Mouse (Mus musculus): Measurements from ENCODE around the gene Stat4. TPM values are rescaled to one million over a fixed set of nuclear protein-coding genes. Genes with fewer than 3 reads are reported as not detected.

The Stat4 gene
- polyA plus RNA-seq, 1 experiment from 2014 or later, result 2.3 TPM

- no peaks in the 10 kb centered on the region for H3K9me3 ChIP-seq (ENCODE audit: control insufficient read depth, low read length)
- WGBS, result 49% methylated on average over 8 of the region's 8 CpGs
- H3K27me3 ChIP-seq (ENCODE audit: control insufficient read depth, insufficient read depth, low read depth, low read length), result no peaks in the 10 kb centered on the region
- no peak for ATAC-seq (ENCODE audit: low read depth)
- no peak overlapping the region; the same call in 1 of the 2 replicates for H3K27ac ChIP-seq (ENCODE audit: low read length)
- no peaks in the 10 kb centered on the region for H3K36me3 ChIP-seq (ENCODE audit: control insufficient read depth, insufficient read depth, low read length)
- H3K4me1 ChIP-seq (replicated peaks; ENCODE audit: control insufficient read depth, insufficient read depth, low read length), result peaks cover 20% of the 10 kb centered on the region
- H3K4me3 ChIP-seq (ENCODE audit: low read length), result no peak overlapping the region
- H3K9ac ChIP-seq (ENCODE audit: low read length), result no peak overlapping the region
- H3K4me2 ChIP-seq (ENCODE audit: low read depth, low read length), result no peak overlapping the region
These were observed 5.1 kb downstream of the Stat4 start for GRCm38 (mm10) chr1:51991983-51992609.

- WGBS, result 22% methylated on average over 3 of the region's 3 CpGs
- H3K9ac ChIP-seq (ENCODE audit: low read length), result no peak overlapping the region
- H3K27me3 ChIP-seq (ENCODE audit: control insufficient read depth, insufficient read depth, low read depth, low read length), result no peaks in the 10 kb centered on the region
- peaks cover 24% of the 10 kb centered on the region for H3K4me1 ChIP-seq (replicated peaks; ENCODE audit: control insufficient read depth, insufficient read depth, low read length)
- H3K4me2 ChIP-seq (ENCODE audit: low read depth, low read length), result no peak overlapping the region
- no peaks in the 10 kb centered on the region for H3K9me3 ChIP-seq (ENCODE audit: control insufficient read depth, low read length)
- H3K27ac ChIP-seq (ENCODE audit: low read length), result peak overlapping the region; percentile 91
- no peaks in the 10 kb centered on the region for H3K36me3 ChIP-seq (ENCODE audit: control insufficient read depth, insufficient read depth, low read length)
- ATAC-seq (ENCODE audit: low read depth), result 0 out of 2 replicates have a peak, but pooled peaks have one; percentile 26
- no peak overlapping the region for H3K4me3 ChIP-seq (ENCODE audit: low read length)
These were observed 9.1 kb downstream of the Stat4 start for GRCm38 (mm10) chr1:51996056-51996455.

GRCm38 (mm10) chr1:51996751-51997659 lies 10.1 kb downstream of the Stat4 start:
- H3K9me3 ChIP-seq (ENCODE audit: control insufficient read depth, low read length), result no peaks in the 10 kb centered on the region
- no peak overlapping the region for H3K9ac ChIP-seq (ENCODE audit: low read length)
- no peaks in the 10 kb centered on the region for H3K36me3 ChIP-seq (ENCODE audit: control insufficient read depth, insufficient read depth, low read length)
- H3K4me2 ChIP-seq (ENCODE audit: low read depth, low read length), result peak overlapping the region; percentile 31
- 7% methylated on average over 11 of the region's 11 CpGs for WGBS
- H3K4me3 ChIP-seq (ENCODE audit: low read length), result peak overlapping the region; percentile 29
- peak overlapping the region; percentile 91 for H3K27ac ChIP-seq (ENCODE audit: low read length)
- ATAC-seq (ENCODE audit: low read depth), result peak; percentile 90
- H3K4me1 ChIP-seq (replicated peaks; ENCODE audit: control insufficient read depth, insufficient read depth, low read length), result peaks cover 24% of the 10 kb centered on the region
- H3K27me3 ChIP-seq (ENCODE audit: control insufficient read depth, insufficient read depth, low read depth, low read length), result no peaks in the 10 kb centered on the region

GRCm38 (mm10) chr1:51998542-51998941 lies 11.6 kb downstream of the Stat4 start:
- no peak for ATAC-seq (ENCODE audit: low read depth)
- Histone ChIP-seq H3K36me3 (ENCODE audit: control insufficient read depth, insufficient read depth, low read length) (no peaks in the 10 kb centered on the region), H3K4me3 (ENCODE audit: low read length) (no peak overlapping the region), H3K4me1 (replicated peaks; ENCODE audit: control insufficient read depth, insufficient read depth, low read length) (peaks cover 21% of the 10 kb centered on the region), H3K9ac (ENCODE audit: low read length) (no peak overlapping the region), H3K4me2 (ENCODE audit: low read depth, low read length) (no peak overlapping the region), H3K9me3 (ENCODE audit: control insufficient read depth, low read length) (no peaks in the 10 kb centered on the region), H3K27me3 (ENCODE audit: control insufficient read depth, insufficient read depth, low read depth, low read length) (no peaks in the 10 kb centered on the region), H3K27ac (ENCODE audit: low read length) (no peak overlapping the region)
- WGBS, result 41% methylated on average over 5 of the region's 5 CpGs

GRCm38 (mm10) chr1:52004096-52004495 lies 17.1 kb downstream of the Stat4 start:
- Histone ChIP-seq H3K4me3 (ENCODE audit: low read length) (no peak overlapping the region), H3K9me3 (ENCODE audit: control insufficient read depth, low read length) (no peaks in the 10 kb centered on the region), H3K4me2 (ENCODE audit: low read depth, low read length) (no peak overlapping the region), H3K9ac (ENCODE audit: low read length) (no peak overlapping the region), H3K27ac (ENCODE audit: low read length) (no peak overlapping the region), H3K4me1 (replicated peaks; ENCODE audit: control insufficient read depth, insufficient read depth, low read length) (no peaks in the 10 kb centered on the region), H3K27me3 (ENCODE audit: control insufficient read depth, insufficient read depth, low read depth, low read length) (no peaks in the 10 kb centered on the region), H3K36me3 (ENCODE audit: control insufficient read depth, insufficient read depth, low read length) (no peaks in the 10 kb centered on the region)
- ATAC-seq (ENCODE audit: low read depth), result 0 out of 2 replicates have a peak, but pooled peaks have one; percentile 36
- WGBS, result 19% methylated on average over 8 of the region's 8 CpGs

GRCm38 (mm10) chr1:52008443-52008842 lies 21.5 kb downstream of the Stat4 start:
- H3K27me3 ChIP-seq (ENCODE audit: control insufficient read depth, insufficient read depth, low read depth, low read length), result no peaks in the 10 kb centered on the region
- peak; percentile 66 for ATAC-seq (ENCODE audit: low read depth)
- no peaks in the 10 kb centered on the region for H3K9me3 ChIP-seq (ENCODE audit: control insufficient read depth, low read length)
- H3K4me1 ChIP-seq (replicated peaks; ENCODE audit: control insufficient read depth, insufficient read depth, low read length), result no peaks in the 10 kb centered on the region
- no peak overlapping the region for H3K27ac ChIP-seq (ENCODE audit: low read length)
- peak overlapping the region; percentile 45 for H3K4me3 ChIP-seq (ENCODE audit: low read length)
- H3K9ac ChIP-seq (ENCODE audit: low read length), result peak overlapping the region; percentile 51
- peak overlapping the region; percentile 67 for H3K4me2 ChIP-seq (ENCODE audit: low read depth, low read length)
- 4% methylated on average over 11 of the region's 11 CpGs for WGBS
- H3K36me3 ChIP-seq (ENCODE audit: control insufficient read depth, insufficient read depth, low read length), result no peaks in the 10 kb centered on the region

GRCm38 (mm10) chr1:52008947-52009346 lies 22.0 kb downstream of the Stat4 start:
- WGBS, result 3% methylated on average over 12 of the region's 12 CpGs
- peak overlapping the region; percentile 51 for H3K9ac ChIP-seq (ENCODE audit: low read length)

GRCm38 (mm10) chr1:52010741-52011140 lies 23.8 kb downstream of the Stat4 start:
- no peak overlapping the region for H3K4me3 ChIP-seq (ENCODE audit: low read length)
- no peak overlapping the region for H3K4me2 ChIP-seq (ENCODE audit: low read depth, low read length)
- H3K36me3 ChIP-seq (ENCODE audit: control insufficient read depth, insufficient read depth, low read length), result no peaks in the 10 kb centered on the region
- 76% methylated on average over 5 of the region's 5 CpGs for WGBS
- no peaks in the 10 kb centered on the region for H3K9me3 ChIP-seq (ENCODE audit: control insufficient read depth, low read length)
- H3K4me1 ChIP-seq (replicated peaks; ENCODE audit: control insufficient read depth, insufficient read depth, low read length), result no peaks in the 10 kb centered on the region
- no peak overlapping the region for H3K9ac ChIP-seq (ENCODE audit: low read length)
- H3K27me3 ChIP-seq (ENCODE audit: control insufficient read depth, insufficient read depth, low read depth, low read length), result no peaks in the 10 kb centered on the region
- no peak overlapping the region for H3K27ac ChIP-seq (ENCODE audit: low read length)
- no peak for ATAC-seq (ENCODE audit: low read depth)

More at GRCm38 (mm10) chr1:52008947-52009346, 22.0 kb downstream of the Stat4 start:
- Histone ChIP-seq H3K9me3 (ENCODE audit: control insufficient read depth, low read length) (no peaks in the 10 kb centered on the region), H3K4me2 (ENCODE audit: low read depth, low read length) (peak overlapping the region; percentile 67), H3K27me3 (ENCODE audit: control insufficient read depth, insufficient read depth, low read depth, low read length) (no peaks in the 10 kb centered on the region), H3K4me3 (ENCODE audit: low read length) (peak overlapping the region; percentile 45), H3K4me1 (replicated peaks; ENCODE audit: control insufficient read depth, insufficient read depth, low read length) (no peaks in the 10 kb centered on the region), H3K27ac (ENCODE audit: low read length) (no peak overlapping the region), H3K36me3 (ENCODE audit: control insufficient read depth, insufficient read depth, low read length) (no peaks in the 10 kb centered on the region)
- ATAC-seq (ENCODE audit: low read depth), result 0 out of 2 replicates have a peak, but pooled peaks have one; percentile 10

GRCm38 (mm10) chr1:52011227-52011626 lies 24.3 kb downstream of the Stat4 start:
- Histone ChIP-seq H3K4me1 (replicated peaks; ENCODE audit: control insufficient read depth, insufficient read depth, low read length) (no peaks in the 10 kb centered on the region), H3K9ac (ENCODE audit: low read length) (no peak overlapping the region), H3K27me3 (ENCODE audit: control insufficient read depth, insufficient read depth, low read depth, low read length) (no peaks in the 10 kb centered on the region), H3K4me2 (ENCODE audit: low read depth, low read length) (no peak overlapping the region), H3K36me3 (ENCODE audit: control insufficient read depth, insufficient read depth, low read length) (no peaks in the 10 kb centered on the region), H3K4me3 (ENCODE audit: low read length) (no peak overlapping the region), H3K27ac (ENCODE audit: low read length) (no peak overlapping the region), H3K9me3 (ENCODE audit: control insufficient read depth, low read length) (no peaks in the 10 kb centered on the region)
- ATAC-seq (ENCODE audit: low read depth), result no peak
- 48% methylated on average over 3 of the region's 3 CpGs for WGBS
